Mouse (Mus musculus): Measurements from ENCODE around the gene Adgrd1. TPM values are rescaled to one million over a fixed set of nuclear protein-coding genes. Genes with fewer than 3 reads are reported as not detected.

The Adgrd1 gene
- polyA plus RNA-seq, 1 experiment from 2014 or later = 0.06 TPM

DNA sequence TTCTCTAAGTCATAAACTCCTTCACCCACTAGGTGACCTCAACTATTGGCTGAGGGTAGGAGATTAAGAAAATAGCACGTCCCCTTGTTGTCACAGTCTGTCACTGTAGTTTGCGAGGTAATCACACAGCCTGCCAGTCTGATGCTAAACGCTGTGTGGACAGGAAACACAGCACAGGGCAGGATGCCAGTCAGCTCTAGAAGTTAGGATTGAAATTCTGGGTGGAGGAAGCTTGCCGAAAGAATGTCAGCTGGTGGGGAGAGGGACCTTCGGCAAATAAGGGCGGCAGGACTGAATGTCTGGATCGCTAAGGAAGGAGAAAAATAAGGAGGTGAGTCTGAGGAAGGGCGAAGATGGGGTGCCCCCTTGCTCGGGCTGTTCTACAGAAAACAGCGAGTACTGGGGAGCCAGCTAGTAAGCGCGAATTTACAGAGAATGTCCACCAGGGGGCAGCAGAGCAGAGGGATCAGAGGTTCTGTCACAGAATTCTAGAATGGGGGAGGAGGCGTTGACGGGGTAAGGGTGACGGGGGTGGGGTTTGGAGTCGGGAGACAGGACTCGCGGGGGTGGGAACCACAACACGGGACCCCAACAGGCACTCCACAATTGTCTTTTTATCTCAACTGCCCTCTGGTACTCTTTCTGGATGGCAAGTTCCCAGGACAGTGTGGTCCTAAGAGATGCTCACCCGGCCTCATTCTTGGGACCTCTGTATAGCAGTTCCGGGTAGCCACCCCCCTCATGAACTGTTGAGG, 33.3 kb upstream of the Adgrd1 start:
- Histone ChIP-seq H3K9ac (replicated peaks; ENCODE audit: low read length) (no peak overlapping the region), H3K9me3 (replicated peaks; ENCODE audit: control insufficient read depth, low read length) (no peaks in the 10 kb centered on the region), H3K36me3 (replicated peaks; ENCODE audit: control insufficient read depth, insufficient read depth, low read depth, low read length) (no peaks in the 10 kb centered on the region), H3K27ac (replicated peaks; ENCODE audit: low read depth, low read length) (no peak overlapping the region), H3K27me3 (ENCODE audit: control insufficient read depth, insufficient read depth, low read length) (no peaks in the 10 kb centered on the region), H3K4me1 (ENCODE audit: control insufficient read depth, insufficient read depth, low read length) (no peaks in the 10 kb centered on the region; the same call in 1 of the 2 replicates), H3K4me3 (ENCODE audit: low read depth, low read length) (no peak overlapping the region), H3K4me2 (ENCODE audit: low read depth, low read length) (peak overlapping the region; percentile 11; the same call in 1 of the 2 replicates)
- ATAC-seq (replicated peaks; ENCODE audit: insufficient number of reproducible peaks, low FRiP score, low TSS enrichment, low read depth) (no peak; the same call in 1 of the 2 replicates), DNase-seq (ENCODE audit: low spot score) (peak; percentile 90)
- WGBS = 14% methylated on average over 21 of the region's 21 CpGs

DNA sequence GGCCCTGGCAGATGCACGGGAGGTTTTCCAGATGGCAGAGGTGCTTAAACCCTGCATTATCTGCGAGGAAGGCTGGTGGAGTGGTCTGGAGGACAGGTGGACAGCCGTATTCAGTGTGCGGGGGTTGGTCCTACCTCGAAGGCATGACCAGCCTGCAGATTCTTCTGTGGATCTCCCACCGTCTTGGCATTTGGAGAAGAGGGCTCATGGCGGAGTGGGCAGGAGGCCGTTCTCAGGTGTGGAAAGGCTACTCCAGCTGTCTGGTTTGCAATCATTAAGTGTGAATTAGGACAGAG, 32.8 kb upstream of the Adgrd1 start:
- ATAC-seq (replicated peaks; ENCODE audit: insufficient number of reproducible peaks, low FRiP score, low TSS enrichment, low read depth) (no peak), DNase-seq (ENCODE audit: low spot score) (no peak)
- Histone ChIP-seq H3K4me3 (ENCODE audit: low read depth, low read length) (no peak overlapping the region), H3K36me3 (replicated peaks; ENCODE audit: control insufficient read depth, insufficient read depth, low read depth, low read length) (no peaks in the 10 kb centered on the region), H3K9ac (replicated peaks; ENCODE audit: low read length) (no peak overlapping the region), H3K27me3 (ENCODE audit: control insufficient read depth, insufficient read depth, low read length) (no peaks in the 10 kb centered on the region), H3K4me1 (ENCODE audit: control insufficient read depth, insufficient read depth, low read length) (no peaks in the 10 kb centered on the region; the same call in 1 of the 2 replicates), H3K27ac (replicated peaks; ENCODE audit: low read depth, low read length) (no peak overlapping the region), H3K4me2 (ENCODE audit: low read depth, low read length) (peak overlapping the region; percentile 11; the same call in 1 of the 2 replicates), H3K9me3 (replicated peaks; ENCODE audit: control insufficient read depth, low read length) (no peaks in the 10 kb centered on the region)
- WGBS = 47% methylated on average over 8 of the region's 8 CpGs

DNA sequence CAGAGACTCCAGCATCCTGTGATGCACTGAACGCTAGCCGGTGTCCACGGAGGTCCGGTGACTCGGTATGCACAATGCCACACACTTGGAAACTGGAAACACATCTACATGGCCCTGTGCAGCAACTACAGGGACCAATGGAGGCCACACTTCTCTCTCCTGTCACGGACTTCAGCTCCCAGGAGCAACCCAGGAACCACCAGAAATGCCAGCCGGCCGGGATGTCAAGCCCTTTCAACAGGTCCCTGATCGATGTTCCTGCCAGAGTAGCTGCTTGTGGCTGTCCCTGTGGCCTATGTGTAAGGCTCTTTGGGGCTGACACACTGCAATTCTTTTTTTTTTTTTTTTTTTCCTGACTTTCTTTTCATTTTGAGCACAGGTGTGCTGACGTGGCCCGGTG, 32.4 kb upstream of the Adgrd1 start:
- Histone ChIP-seq H3K4me3 (ENCODE audit: low read depth, low read length) (no peak overlapping the region), H3K36me3 (replicated peaks; ENCODE audit: control insufficient read depth, insufficient read depth, low read depth, low read length) (no peaks in the 10 kb centered on the region), H3K4me2 (ENCODE audit: low read depth, low read length) (no peak overlapping the region), H3K9me3 (replicated peaks; ENCODE audit: control insufficient read depth, low read length) (no peaks in the 10 kb centered on the region), H3K4me1 (ENCODE audit: control insufficient read depth, insufficient read depth, low read length) (no peaks in the 10 kb centered on the region; the same call in 1 of the 2 replicates), H3K27ac (replicated peaks; ENCODE audit: low read depth, low read length) (no peak overlapping the region), H3K27me3 (ENCODE audit: control insufficient read depth, insufficient read depth, low read length) (no peaks in the 10 kb centered on the region), H3K9ac (replicated peaks; ENCODE audit: low read length) (no peak overlapping the region)
- DNase-seq (ENCODE audit: low spot score) (no peak), ATAC-seq (replicated peaks; ENCODE audit: insufficient number of reproducible peaks, low FRiP score, low TSS enrichment, low read depth) (no peak)
- 76% methylated on average over 11 of the region's 11 CpGs for WGBS

DNA sequence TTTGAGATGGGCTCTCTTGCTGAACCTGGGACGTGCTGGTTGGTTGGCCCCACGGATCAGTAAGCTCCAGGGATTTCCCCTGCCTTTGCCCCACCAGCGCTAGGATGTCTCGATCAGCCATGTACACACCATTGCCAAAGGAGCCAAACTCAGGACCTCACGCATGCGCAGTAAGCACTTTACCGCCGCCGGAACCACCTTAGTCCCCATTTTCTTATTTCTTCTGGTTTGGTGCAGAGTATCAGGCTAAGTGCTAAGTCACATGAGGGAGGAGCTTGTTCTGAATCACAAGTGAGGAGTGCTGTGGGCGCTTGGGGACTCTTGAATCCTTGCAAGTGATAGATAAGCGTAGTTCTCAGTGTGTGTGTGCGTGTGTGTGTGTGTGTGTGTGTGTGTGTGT, 31.2 kb upstream of the Adgrd1 start:
- Histone ChIP-seq H3K4me3 (ENCODE audit: low read depth, low read length) (no peak overlapping the region), H3K9ac (replicated peaks; ENCODE audit: low read length) (no peak overlapping the region), H3K36me3 (replicated peaks; ENCODE audit: control insufficient read depth, insufficient read depth, low read depth, low read length) (no peaks in the 10 kb centered on the region), H3K27ac (replicated peaks; ENCODE audit: low read depth, low read length) (no peak overlapping the region), H3K27me3 (ENCODE audit: control insufficient read depth, insufficient read depth, low read length) (no peaks in the 10 kb centered on the region), H3K4me2 (ENCODE audit: low read depth, low read length) (no peak overlapping the region), H3K9me3 (replicated peaks; ENCODE audit: control insufficient read depth, low read length) (no peaks in the 10 kb centered on the region), H3K4me1 (ENCODE audit: control insufficient read depth, insufficient read depth, low read length) (no peaks in the 10 kb centered on the region; the same call in 1 of the 2 replicates)
- WGBS = 81% methylated on average over 12 of the region's 12 CpGs
- DNase-seq (ENCODE audit: low spot score) (no peak), ATAC-seq (replicated peaks; ENCODE audit: insufficient number of reproducible peaks, low FRiP score, low TSS enrichment, low read depth) (no peak)

DNA sequence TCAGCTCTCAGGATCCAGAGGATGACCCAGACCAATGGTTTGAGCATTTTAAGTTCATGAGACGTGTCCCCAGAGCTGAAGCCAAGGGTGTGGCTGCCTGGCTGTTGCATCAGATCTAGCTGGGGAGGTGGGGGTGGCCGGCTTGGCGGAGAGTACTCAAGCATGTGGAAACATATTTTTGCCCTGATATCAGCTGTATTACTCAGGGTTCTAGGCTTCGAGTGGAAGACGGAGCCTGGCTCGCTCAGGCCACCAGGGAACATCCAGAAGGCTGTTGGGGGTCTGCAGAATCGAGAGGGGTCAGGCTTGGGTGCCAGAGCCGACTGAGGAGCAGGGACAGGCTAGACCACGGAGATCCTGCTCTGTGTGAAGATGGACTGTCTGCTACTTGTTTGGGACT, 30.6 kb upstream of the Adgrd1 start:
- DNase-seq (ENCODE audit: low spot score) (no peak), ATAC-seq (replicated peaks; ENCODE audit: insufficient number of reproducible peaks, low FRiP score, low TSS enrichment, low read depth) (no peak)
- Histone ChIP-seq H3K9me3 (replicated peaks; ENCODE audit: control insufficient read depth, low read length) (no peaks in the 10 kb centered on the region), H3K9ac (replicated peaks; ENCODE audit: low read length) (no peak overlapping the region), H3K4me3 (ENCODE audit: low read depth, low read length) (no peak overlapping the region), H3K27me3 (ENCODE audit: control insufficient read depth, insufficient read depth, low read length) (no peaks in the 10 kb centered on the region), H3K4me1 (ENCODE audit: control insufficient read depth, insufficient read depth, low read length) (no peaks in the 10 kb centered on the region; the same call in 1 of the 2 replicates), H3K36me3 (replicated peaks; ENCODE audit: control insufficient read depth, insufficient read depth, low read depth, low read length) (no peaks in the 10 kb centered on the region), H3K4me2 (ENCODE audit: low read depth, low read length) (no peak overlapping the region), H3K27ac (replicated peaks; ENCODE audit: low read depth, low read length) (no peak overlapping the region)
- WGBS = 80% methylated on average over 9 of the region's 9 CpGs

DNA sequence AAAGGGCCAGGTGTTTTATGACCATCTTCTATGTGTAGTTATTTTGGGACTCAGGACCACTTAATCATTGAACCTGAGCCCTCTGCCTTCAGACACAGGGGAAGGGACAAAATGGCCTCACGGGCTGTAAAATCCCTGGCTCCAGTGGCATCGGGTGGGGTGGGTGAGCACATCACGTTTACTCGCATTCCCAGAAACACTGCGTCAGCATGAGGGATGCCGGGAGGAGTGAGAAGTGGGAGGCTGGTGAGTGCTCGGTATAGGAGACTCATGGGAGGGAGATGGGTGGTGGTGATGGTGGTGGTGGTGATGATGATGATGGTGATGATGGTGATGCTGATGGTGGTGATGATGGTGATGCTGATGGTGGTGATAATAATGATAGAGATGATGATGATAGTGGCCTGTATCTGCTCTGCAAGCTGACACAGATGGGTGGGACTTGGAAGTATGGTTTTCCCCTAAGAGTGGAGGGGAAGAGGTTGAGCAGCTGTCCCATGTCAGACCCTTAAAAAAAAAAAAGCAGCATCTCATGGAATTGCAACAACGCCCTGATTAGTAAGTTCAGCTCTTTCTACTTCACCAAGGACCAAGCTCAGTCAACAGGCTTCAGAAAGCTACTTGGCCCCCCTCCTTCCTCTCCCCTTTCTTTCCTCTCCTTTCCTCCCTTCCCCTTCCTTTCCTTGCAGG, 29.9 kb upstream of the Adgrd1 start:
- ATAC-seq (replicated peaks; ENCODE audit: insufficient number of reproducible peaks, low FRiP score, low TSS enrichment, low read depth) = no peak
- no peaks in the 10 kb centered on the region; the same call in 1 of the 2 replicates for H3K4me1 ChIP-seq (ENCODE audit: control insufficient read depth, insufficient read depth, low read length)
- H3K27ac ChIP-seq (replicated peaks; ENCODE audit: low read depth, low read length) = no peak overlapping the region
- no peaks in the 10 kb centered on the region for H3K36me3 ChIP-seq (replicated peaks; ENCODE audit: control insufficient read depth, insufficient read depth, low read depth, low read length)
- H3K9ac ChIP-seq (replicated peaks; ENCODE audit: low read length) = no peak overlapping the region
- no peak for DNase-seq (ENCODE audit: low spot score)
- no peak overlapping the region for H3K4me3 ChIP-seq (ENCODE audit: low read depth, low read length)
- 89% methylated on average over 8 of the region's 8 CpGs for WGBS
- H3K4me2 ChIP-seq (ENCODE audit: low read depth, low read length) = no peak overlapping the region
- H3K27me3 ChIP-seq (ENCODE audit: control insufficient read depth, insufficient read depth, low read length) = no peaks in the 10 kb centered on the region
- no peaks in the 10 kb centered on the region for H3K9me3 ChIP-seq (replicated peaks; ENCODE audit: control insufficient read depth, low read length)

DNA sequence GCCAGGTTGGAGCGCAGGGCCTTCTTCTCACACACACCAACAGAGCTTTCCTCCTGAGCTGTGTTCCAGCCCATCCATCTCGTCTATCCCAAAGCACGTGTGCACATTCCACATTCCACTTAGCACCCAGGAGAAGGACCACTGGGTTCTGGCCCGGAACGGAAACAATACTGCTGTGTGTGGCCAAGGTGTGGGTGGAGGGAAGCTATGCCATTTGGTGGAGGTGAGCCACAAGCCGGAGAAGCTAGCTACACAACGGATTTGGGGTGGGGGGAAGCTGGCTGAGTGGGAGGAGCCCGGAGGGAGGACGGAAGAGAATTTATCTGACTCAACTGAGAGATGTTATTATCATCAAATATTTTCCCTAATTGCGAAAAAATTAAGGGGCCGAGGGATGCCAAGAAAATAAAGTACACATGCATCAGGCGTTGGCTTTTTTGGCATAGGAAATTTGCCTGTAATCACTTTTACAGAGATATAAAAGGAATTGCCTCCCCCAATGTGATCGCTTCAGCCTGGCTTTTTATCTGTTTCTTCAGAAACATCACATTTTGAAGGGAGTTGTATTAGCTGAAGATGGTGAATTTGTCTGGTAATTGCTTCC, 29.2 kb upstream of the Adgrd1 start:
- H3K36me3 ChIP-seq (replicated peaks; ENCODE audit: control insufficient read depth, insufficient read depth, low read depth, low read length) = no peaks in the 10 kb centered on the region
- 83% methylated on average over 13 of the region's 13 CpGs for WGBS
- DNase-seq (ENCODE audit: low spot score) (no peak), ATAC-seq (replicated peaks; ENCODE audit: insufficient number of reproducible peaks, low FRiP score, low TSS enrichment, low read depth) (no peak)
- no peaks in the 10 kb centered on the region for H3K9me3 ChIP-seq (replicated peaks; ENCODE audit: control insufficient read depth, low read length)
- H3K27ac ChIP-seq (replicated peaks; ENCODE audit: low read depth, low read length) = no peak overlapping the region
- H3K9ac ChIP-seq (replicated peaks; ENCODE audit: low read length) = no peak overlapping the region
- no peaks in the 10 kb centered on the region for H3K27me3 ChIP-seq (ENCODE audit: control insufficient read depth, insufficient read depth, low read length)
- H3K4me3 ChIP-seq (ENCODE audit: low read depth, low read length) = no peak overlapping the region
- no peaks in the 10 kb centered on the region; the same call in 1 of the 2 replicates for H3K4me1 ChIP-seq (ENCODE audit: control insufficient read depth, insufficient read depth, low read length)
- H3K4me2 ChIP-seq (ENCODE audit: low read depth, low read length) = no peak overlapping the region

DNA sequence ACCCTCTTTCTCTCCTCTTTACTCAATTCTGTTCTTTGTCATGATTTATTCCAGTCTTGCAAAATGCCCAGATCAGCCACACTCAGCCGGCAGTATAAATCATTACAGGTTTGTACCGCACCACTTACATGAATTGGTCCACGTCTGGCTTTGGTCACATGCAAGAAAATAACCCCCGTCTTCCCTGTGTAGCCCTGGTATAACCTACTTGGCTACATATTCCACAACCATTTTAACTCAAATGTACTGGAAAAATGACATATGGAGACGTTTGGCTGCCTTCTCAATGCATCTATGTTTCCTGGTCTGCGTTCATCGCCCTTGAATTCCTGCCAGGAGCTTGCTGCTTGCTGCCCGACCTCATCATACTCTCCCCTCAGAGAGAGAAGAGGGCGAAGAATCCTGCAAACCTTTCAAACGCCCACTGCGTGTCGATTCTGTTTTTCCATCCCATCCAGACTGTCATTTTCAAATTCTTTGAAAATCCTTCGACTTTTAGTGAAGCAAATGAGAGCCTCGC, 24.7 kb upstream of the Adgrd1 start:
- H3K4me2 ChIP-seq (ENCODE audit: low read depth, low read length) = no peak overlapping the region
- H3K4me1 ChIP-seq (ENCODE audit: control insufficient read depth, insufficient read depth, low read length) = no peaks in the 10 kb centered on the region
- DNase-seq (ENCODE audit: low spot score) (no peak), ATAC-seq (replicated peaks; ENCODE audit: insufficient number of reproducible peaks, low FRiP score, low TSS enrichment, low read depth) (no peak)
- H3K36me3 ChIP-seq (replicated peaks; ENCODE audit: control insufficient read depth, insufficient read depth, low read depth, low read length) = no peaks in the 10 kb centered on the region
- 82% methylated on average over 14 of the region's 14 CpGs for WGBS
- no peaks in the 10 kb centered on the region for H3K27me3 ChIP-seq (ENCODE audit: control insufficient read depth, insufficient read depth, low read length)
- no peak overlapping the region for H3K4me3 ChIP-seq (ENCODE audit: low read depth, low read length)
- H3K9me3 ChIP-seq (replicated peaks; ENCODE audit: control insufficient read depth, low read length) = no peaks in the 10 kb centered on the region
- H3K9ac ChIP-seq (replicated peaks; ENCODE audit: low read length) = no peak overlapping the region
- no peak overlapping the region for H3K27ac ChIP-seq (replicated peaks; ENCODE audit: low read depth, low read length)
